Mouse (Mus musculus): ENCODE data around the gene Kremen1. TPM values are rescaled to one million over a fixed set of nuclear protein-coding genes. Genes with fewer than 3 reads are reported as not detected.

Gene Kremen1
- polyA plus RNA-seq, 1 experiment from 2014 or later, result 18.1 TPM

- no peaks in the 10 kb centered on the region for H3K36me3 ChIP-seq
- no peaks in the 10 kb centered on the region for H3K27me3 ChIP-seq
- H3K4me1 ChIP-seq, result peaks cover 41% of the 10 kb centered on the region
- H3K4me2 ChIP-seq, result no peak overlapping the region; the same call in 1 of the 2 replicates
- peak overlapping the region; percentile 65 for H3K27ac ChIP-seq
- peak; percentile 64; the same call in 1 of the 2 replicates for ATAC-seq (ENCODE audit: borderline replicate concordance, extremely low read depth, low FRiP score, low TSS enrichment)
- H3K9ac ChIP-seq, result no peak overlapping the region
- no peak overlapping the region for H3K4me3 ChIP-seq
- H3K9me3 ChIP-seq, result no peaks in the 10 kb centered on the region
- 28% methylated on average over 10 of the region's 10 CpGs for WGBS
Measured at GRCm38 (mm10) chr11:5154961-5155805, 106.2 kb downstream of the Kremen1 start.

DNA sequence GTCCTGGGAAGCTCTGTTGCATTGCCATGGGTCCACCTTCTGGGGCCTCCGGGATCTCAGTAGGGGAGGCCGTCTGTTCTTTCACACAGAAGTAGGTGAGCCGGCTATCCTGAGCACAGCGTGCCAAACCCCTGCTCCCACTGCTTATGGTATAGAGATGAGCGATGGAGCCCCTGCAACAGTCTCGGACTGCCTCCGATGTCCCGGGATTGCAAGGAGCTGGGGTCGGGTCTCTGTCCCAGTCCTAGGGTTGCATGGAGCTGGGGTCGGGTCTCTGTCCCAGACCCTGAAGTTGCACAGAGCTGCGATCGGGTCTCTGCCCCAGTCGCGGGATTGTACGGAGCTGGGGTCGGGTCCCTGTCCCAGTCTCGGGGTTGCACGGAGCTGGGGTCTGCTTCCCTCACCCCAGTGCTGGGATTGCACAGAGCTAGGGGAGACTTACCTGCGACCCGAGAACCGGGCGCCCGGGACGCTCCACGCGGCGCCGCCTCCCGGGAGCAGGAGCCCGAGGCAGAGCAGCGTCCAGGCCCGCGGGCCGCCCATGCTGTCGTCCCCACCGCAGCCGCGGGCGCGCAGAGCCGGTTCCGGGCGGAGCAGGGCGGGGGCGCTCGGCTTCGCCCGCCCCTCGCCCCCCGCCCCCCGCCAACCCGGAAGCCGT, 109.5 kb downstream of the Kremen1 start, which contains the start of gene Emid1:
TSS of gene Emid1 (minus strand) at position 578 of the 658 bp plus-strand sequence.
- Histone ChIP-seq H3K27ac (peak within 1 kb of the TSS; percentile 29; the same call in 1 of the 2 replicates), H3K4me1 (peaks cover 59% of the 10 kb centered on the region), H3K36me3 (no peaks in the 10 kb centered on the region), H3K9me3 (no peaks in the 10 kb centered on the region), H3K4me3 (peak within 1 kb of the TSS; percentile 55), H3K27me3 (no peaks in the 10 kb centered on the region), H3K9ac (peak within 1 kb of the TSS; percentile 72), H3K4me2 (peak within 1 kb of the TSS; percentile 83)
- peak; percentile 33; the same call in 1 of the 2 replicates for ATAC-seq (ENCODE audit: borderline replicate concordance, extremely low read depth, low FRiP score, low TSS enrichment)
- WGBS, result 1% methylated on average over 23 of the region's 53 CpGs

DNA sequence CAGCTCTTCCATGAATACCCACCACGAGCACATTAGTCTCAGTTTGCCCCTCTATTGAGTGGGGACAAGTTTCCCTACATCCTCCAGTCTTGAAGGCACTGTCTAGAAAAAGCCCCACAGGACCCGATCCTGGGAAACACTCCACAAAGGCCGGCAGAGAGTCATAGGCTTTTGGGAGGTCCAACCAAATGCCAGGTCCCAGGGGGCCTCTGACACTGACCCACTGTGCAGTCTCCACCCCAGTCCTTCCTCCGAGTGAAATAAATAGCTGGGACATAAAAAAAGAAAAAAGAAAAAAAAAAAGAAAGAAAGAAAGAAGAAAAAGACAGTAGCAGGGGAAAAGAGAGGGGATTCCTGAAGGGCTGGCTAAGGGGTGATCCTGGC, 110.1 kb downstream of the Kremen1 start:
- Histone ChIP-seq H3K36me3 (no peaks in the 10 kb centered on the region), H3K27ac (no peak overlapping the region), H3K27me3 (no peaks in the 10 kb centered on the region), H3K9ac (no peak overlapping the region; the same call in 1 of the 2 replicates), H3K4me1 (peaks cover 59% of the 10 kb centered on the region), H3K9me3 (no peaks in the 10 kb centered on the region), H3K4me3 (peak overlapping the region; percentile 55), H3K4me2 (peak overlapping the region; percentile 83)
- no peak for ATAC-seq (ENCODE audit: borderline replicate concordance, extremely low read depth, low FRiP score, low TSS enrichment)
- WGBS, result 38% methylated on average over 4 of the region's 4 CpGs

DNA sequence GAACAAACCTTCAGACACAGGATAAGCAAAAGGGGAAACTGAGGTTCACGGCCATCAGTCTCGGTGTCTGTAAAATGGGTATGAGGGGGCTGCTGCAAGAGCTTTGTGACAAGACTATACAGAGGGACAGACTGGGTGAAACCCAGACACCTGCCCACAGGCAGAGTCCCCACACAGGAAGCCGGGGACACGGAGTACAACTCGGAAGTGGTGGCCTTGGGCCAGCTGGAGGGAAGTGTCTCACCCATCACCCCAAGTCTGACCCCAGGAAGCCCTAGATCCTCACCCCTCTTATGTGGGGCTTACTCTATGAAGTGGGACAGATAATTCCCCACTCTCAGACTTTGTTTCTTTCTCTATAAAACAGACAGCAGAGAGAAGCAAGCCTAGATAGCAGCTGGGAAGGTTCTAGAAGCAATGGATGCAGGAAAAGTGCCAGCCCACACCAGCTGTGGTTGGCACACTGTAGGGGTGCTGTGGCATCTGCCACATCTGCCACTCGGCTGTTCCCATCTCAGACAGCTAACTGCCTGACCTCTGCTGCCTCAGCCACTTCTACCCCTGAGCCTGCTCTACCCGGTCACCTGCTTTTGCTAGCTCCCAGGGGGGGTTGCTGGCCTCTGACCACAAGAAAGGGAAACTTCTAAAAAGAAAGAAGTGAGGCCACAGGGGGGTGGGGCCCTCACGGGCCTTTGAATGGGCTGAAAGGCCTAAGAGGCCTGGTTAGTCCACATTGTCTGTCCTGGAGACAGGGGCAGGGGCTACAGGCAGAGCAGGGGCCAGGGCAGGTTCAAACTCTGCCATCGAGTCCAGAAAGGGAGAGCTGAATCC, 110.7 kb downstream of the Kremen1 start:
- H3K9ac ChIP-seq, result 0 out of 2 replicates have a peak overlapping the region, but pooled peaks have one; percentile 11
- H3K36me3 ChIP-seq, result no peaks in the 10 kb centered on the region
- no peaks in the 10 kb centered on the region for H3K9me3 ChIP-seq
- peak overlapping the region; percentile 55 for H3K4me3 ChIP-seq
- 66% methylated on average over 9 of the region's 9 CpGs for WGBS
- no peaks in the 10 kb centered on the region for H3K27me3 ChIP-seq
- H3K27ac ChIP-seq, result no peak overlapping the region
- no peak for ATAC-seq (ENCODE audit: borderline replicate concordance, extremely low read depth, low FRiP score, low TSS enrichment)
- H3K4me2 ChIP-seq, result peak overlapping the region; percentile 83
- H3K4me1 ChIP-seq, result peaks cover 57% of the 10 kb centered on the region

GRCm38 (mm10) chr11:5149955-5150354, 111.4 kb downstream of the Kremen1 start:
- Histone ChIP-seq H3K9me3 (no peaks in the 10 kb centered on the region), H3K4me3 (no peak overlapping the region), H3K36me3 (no peaks in the 10 kb centered on the region), H3K9ac (0 out of 2 replicates have a peak overlapping the region, but pooled peaks have one; percentile 4), H3K4me2 (peak overlapping the region; percentile 28; the same call in 1 of the 2 replicates), H3K27ac (no peak overlapping the region), H3K27me3 (no peaks in the 10 kb centered on the region), H3K4me1 (peaks cover 50% of the 10 kb centered on the region)
- WGBS, result 55% methylated on average over 9 of the region's 9 CpGs
- no peak for ATAC-seq (ENCODE audit: borderline replicate concordance, extremely low read depth, low FRiP score, low TSS enrichment)

- Histone ChIP-seq H3K36me3 (no peaks in the 10 kb centered on the region), H3K4me2 (peak overlapping the region; percentile 28; the same call in 1 of the 2 replicates), H3K4me3 (no peak overlapping the region), H3K27ac (peak overlapping the region; percentile 39), H3K9ac (no peak overlapping the region), H3K27me3 (no peaks in the 10 kb centered on the region), H3K9me3 (no peaks in the 10 kb centered on the region), H3K4me1 (peaks cover 43% of the 10 kb centered on the region)
- ATAC-seq (ENCODE audit: borderline replicate concordance, extremely low read depth, low FRiP score, low TSS enrichment), result peak; percentile 44; the same call in 1 of the 2 replicates
- 13% methylated on average over 7 of the region's 7 CpGs for WGBS
Measured at GRCm38 (mm10) chr11:5149249-5149648, 112.1 kb downstream of the Kremen1 start.

DNA sequence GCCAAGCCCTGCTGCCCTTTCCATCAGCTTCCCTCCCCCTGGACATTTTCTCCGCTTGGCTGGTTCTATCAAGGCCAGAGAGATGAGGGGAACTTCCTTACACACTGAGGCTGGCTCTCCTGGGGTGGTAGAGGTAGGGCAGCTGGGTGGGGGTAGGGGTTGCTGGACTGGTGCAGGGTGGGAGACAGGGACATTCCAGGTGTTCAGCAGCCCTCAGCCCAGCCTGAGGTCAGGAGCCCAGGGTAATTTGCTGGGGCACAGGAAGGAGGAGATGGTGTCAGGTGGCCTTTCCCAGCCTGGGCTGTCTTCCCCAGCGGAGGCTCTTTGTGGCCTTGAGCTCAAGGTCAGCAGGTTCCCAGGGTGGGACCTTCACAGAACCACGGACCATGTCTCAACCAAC, 115.8 kb downstream of the Kremen1 start:
- H3K27ac ChIP-seq, result no peak overlapping the region
- no peak overlapping the region for H3K4me2 ChIP-seq
- H3K9me3 ChIP-seq, result no peaks in the 10 kb centered on the region
- no peak overlapping the region for H3K4me3 ChIP-seq
- H3K36me3 ChIP-seq, result no peaks in the 10 kb centered on the region
- 76% methylated on average over 3 of the region's 3 CpGs for WGBS
- ATAC-seq (ENCODE audit: borderline replicate concordance, extremely low read depth, low FRiP score, low TSS enrichment), result no peak
- no peaks in the 10 kb centered on the region for H3K27me3 ChIP-seq
- H3K4me1 ChIP-seq, result peaks cover 32% of the 10 kb centered on the region
- no peak overlapping the region for H3K9ac ChIP-seq

DNA sequence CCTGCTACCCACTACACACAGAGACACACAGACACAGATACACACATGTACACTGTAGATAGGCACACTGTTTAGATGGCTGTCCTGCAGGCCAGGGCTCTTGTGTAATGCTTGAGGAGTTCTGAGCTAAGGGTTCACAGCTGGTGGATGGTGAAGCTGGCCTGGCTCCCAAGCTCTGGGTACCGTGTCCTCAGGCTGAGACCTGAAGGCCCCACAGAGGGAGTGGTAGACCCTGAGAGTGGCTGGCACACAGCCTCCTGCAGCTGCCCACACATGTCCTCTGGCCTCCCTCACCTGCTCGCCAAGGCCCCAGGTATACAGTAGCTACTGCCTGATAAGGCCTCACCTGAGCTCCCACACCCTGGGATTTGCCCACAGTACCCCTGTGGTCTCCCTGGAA, 119.4 kb downstream of the Kremen1 start:
- Histone ChIP-seq H3K4me3 (no peak overlapping the region), H3K9ac (no peak overlapping the region), H3K27ac (no peak overlapping the region), H3K36me3 (no peaks in the 10 kb centered on the region), H3K4me2 (no peak overlapping the region), H3K27me3 (no peaks in the 10 kb centered on the region), H3K9me3 (no peaks in the 10 kb centered on the region), H3K4me1 (peaks cover 35% of the 10 kb centered on the region)
- 68% methylated on average over 2 of the region's 2 CpGs for WGBS
- no peak for ATAC-seq (ENCODE audit: borderline replicate concordance, extremely low read depth, low FRiP score, low TSS enrichment)

Other genes with a start within 250 kb of the Kremen1 start
- 0.57 and 0.59 TPM in 2 replicates for gene Rasl10a, start 203.4 kb downstream of the Kremen1 start, polyA plus RNA-seq (2015; fragmentation: Nextera tagmentation; extraction: Ambion mirVana)
- 27.1 and 29.1 TPM in 2 replicates for gene Gas2l1, start 196.2 kb downstream of the Kremen1 start, polyA plus RNA-seq (2015; fragmentation: Nextera tagmentation; extraction: Ambion mirVana)
- gene Rhbdd3, start 162.6 kb downstream of the Kremen1 start, polyA plus RNA-seq (2015; fragmentation: Nextera tagmentation; extraction: Ambion mirVana), result 26.3 and 31.2 TPM in 2 replicates
- gene Ewsr1, start 162.3 kb downstream of the Kremen1 start, polyA plus RNA-seq (2015; fragmentation: Nextera tagmentation; extraction: Ambion mirVana), result 778 and 796 TPM in 2 replicates
- gene Emid1, start 109.3 kb downstream of the Kremen1 start, polyA plus RNA-seq (2015; fragmentation: Nextera tagmentation; extraction: Ambion mirVana), result 54.3 and 55.6 TPM in 2 replicates
- gene Znrf3, start 183.3 kb upstream of the Kremen1 start, polyA plus RNA-seq (2015; fragmentation: Nextera tagmentation; extraction: Ambion mirVana), result 14.7 and 15.8 TPM in 2 replicates